Mouse (Mus musculus) MEL (cell line): ENCODE results near the gene Nampt. TPM values are rescaled to one million over a fixed set of nuclear protein-coding genes. Genes with fewer than 3 reads are reported as not detected.

ENCODE experiments used
- DNase-seq: peaks from one replicate; pipeline ENCODE4 v3.0.0; 2011; ENCODE audit warnings: low read depth, low spot score
- H3K27ac ChIP-seq: 2 replicates; pipeline ENCODE4 v1.5.1; 2012; ENCODE audit warnings: low read depth, mild to moderate bottlenecking, control low read depth, low read length, moderate library complexity; ENCODE audit not compliant: control insufficient read depth
- H3K27me3 ChIP-seq, 2 experiments: fragments of 150-350 bp in 1 of 2; sonication (generic) in 1 of 2; 2 replicates each; pipeline ENCODE4 v1.6.1; 2012; ENCODE audit warnings: low read length in 2 of 2, mild to moderate bottlenecking in 2 of 2, improper control_type of control experiment in 1 of 2, moderate library complexity in 1 of 2; ENCODE audit not compliant: insufficient read depth in 2 of 2, control insufficient read depth in 1 of 2
- H3K36me3 ChIP-seq, 2 experiments: 2 replicates each; pipeline ENCODE4 v1.6.1; 2012 to 2014; ENCODE audit warnings: low read length in 2 of 2, improper control_type of control experiment in 1 of 2, inconsistent platforms in 1 of 2, mild to moderate bottlenecking in 1 of 2; ENCODE audit not compliant: insufficient read depth in 2 of 2, control insufficient read depth in 1 of 2
- H3K4me1 ChIP-seq, 2 experiments: fragments of 150-350 bp in 1 of 2; sonication (generic) in 1 of 2; 2 replicates each; pipeline ENCODE4 v1.6.1; 2012; ENCODE audit warnings: low read length in 2 of 2, improper control_type of control experiment in 1 of 2, mild to moderate bottlenecking in 1 of 2; ENCODE audit not compliant: insufficient read depth in 2 of 2, control insufficient read depth in 1 of 2
- H3K4me3 ChIP-seq, 2 experiments: fragments of 150-350 bp in 1 of 2; sonication (generic) in 1 of 2; 2 replicates each; pipeline ENCODE4 v1.5.1; 2012; ENCODE audit warnings: low read depth in 2 of 2, low read length in 2 of 2, mild to moderate bottlenecking in 2 of 2, moderate library complexity in 2 of 2, control low read depth in 1 of 2, improper control_type of control experiment in 1 of 2; ENCODE audit not compliant: control insufficient read depth in 1 of 2, insufficient read depth in 1 of 2
- H3K79me2 ChIP-seq: 2 replicates; pipeline ENCODE4 v1.6.1; 2012; ENCODE audit warnings: mild to moderate bottlenecking, low read length, moderate library complexity; ENCODE audit not compliant: control insufficient read depth, poor library complexity, insufficient read depth
- H3K9ac ChIP-seq: 2 replicates; pipeline ENCODE4 v1.6.1; 2012; ENCODE audit warnings: low read depth, mild to moderate bottlenecking, control low read depth, low read length, moderate library complexity; ENCODE audit not compliant: control insufficient read depth, poor library complexity, severe bottlenecking
- H3K9me3 ChIP-seq: fragments of 150-350 bp; sonication (generic); replicated peaks from 2 replicates; pipeline ENCODE4 v1.6.1; 2012; ENCODE audit warnings: mild to moderate bottlenecking, low read length, improper control_type of control experiment, moderate library complexity; ENCODE audit not compliant: insufficient read depth
- BHLHE40 ChIP-seq: IDR thresholded peaks from 2 replicates; pipeline ENCODE4 v1.6.1; 2012; ENCODE audit warnings: low read depth, mild to moderate bottlenecking, inconsistent platforms, low read length, improper control_type of control experiment, borderline replicate concordance
- CTCF ChIP-seq, 3 experiments: IDR thresholded peaks in 2 of 3; conservative IDR thresholded peaks in 1 of 3; 2 replicates each; pipeline ENCODE4 v1.5.1; 2011 to 2012; ENCODE audit warnings: low read length in 3 of 3, low read depth in 2 of 3, mild to moderate bottlenecking in 2 of 3, improper control_type of control experiment in 1 of 3, inconsistent platforms in 1 of 3, mixed read lengths in 1 of 3, moderate library complexity in 1 of 3; ENCODE audit not compliant: control insufficient read depth in 1 of 3, insufficient read depth in 1 of 3, poor library complexity in 1 of 3, severe bottlenecking in 1 of 3
- E2F4 ChIP-seq: IDR thresholded peaks from 2 replicates; pipeline ENCODE4 v1.6.1; 2011; ENCODE audit warnings: low read depth, low read length, improper control_type of control experiment, borderline replicate concordance
- ELF1 ChIP-seq: IDR thresholded peaks from 2 replicates; pipeline ENCODE4 v1.6.1; 2014; ENCODE audit warnings: low read depth, mild to moderate bottlenecking, inconsistent platforms, low read length, improper control_type of control experiment, moderate library complexity
- ETS1 ChIP-seq: IDR thresholded peaks from 2 replicates; pipeline ENCODE4 v1.6.1; 2012; ENCODE audit warnings: low read depth, mild to moderate bottlenecking, inconsistent platforms, low read length, improper control_type of control experiment, moderate library complexity
- GATA1 ChIP-seq: IDR thresholded peaks from 2 replicates; pipeline ENCODE4 v1.6.1; 2011; ENCODE audit warnings: low read depth, low read length, improper control_type of control experiment
- MAFK ChIP-seq: IDR thresholded peaks from 2 replicates; pipeline ENCODE4 v1.6.1; 2011; ENCODE audit warnings: low read depth, mild to moderate bottlenecking, low read length, improper control_type of control experiment, borderline replicate concordance
- MAX ChIP-seq: IDR thresholded peaks from 2 replicates; pipeline ENCODE4 v1.6.1; 2011; ENCODE audit warnings: low read length, improper control_type of control experiment
- MAZ ChIP-seq: IDR thresholded peaks from 2 replicates; pipeline ENCODE4 v1.6.1; 2012; ENCODE audit warnings: low read depth, mild to moderate bottlenecking, inconsistent platforms, low read length, improper control_type of control experiment
- MEF2A ChIP-seq: IDR thresholded peaks from 2 replicates; pipeline ENCODE4 v1.6.1; 2014; ENCODE audit warnings: low read depth, mild to moderate bottlenecking, inconsistent platforms, low read length, improper control_type of control experiment; ENCODE audit not compliant: poor library complexity, insufficient replicate concordance, severe bottlenecking; ENCODE audit errors: extremely low read depth
- MYC ChIP-seq: IDR thresholded peaks from 2 replicates; pipeline ENCODE4 v1.6.1; 2011; ENCODE audit warnings: low read depth, mild to moderate bottlenecking, low read length, improper control_type of control experiment, moderate library complexity
- NELFE ChIP-seq: IDR thresholded peaks from 2 replicates; pipeline ENCODE4 v1.6.1; 2011; ENCODE audit warnings: low read depth, low read length, improper control_type of control experiment
- POLR2A ChIP-seq, 2 experiments: IDR thresholded peaks; 2 replicates each; pipeline ENCODE4 v1.6.1; 2011 to 2012; ENCODE audit warnings: low read length in 2 of 2, mild to moderate bottlenecking in 2 of 2, control low read depth in 1 of 2, improper control_type of control experiment in 1 of 2, low read depth in 1 of 2, moderate library complexity in 1 of 2; ENCODE audit not compliant: control insufficient read depth in 1 of 2, insufficient read depth in 1 of 2, poor library complexity in 1 of 2
- POLR2AphosphoS2 ChIP-seq: IDR thresholded peaks from 2 replicates; pipeline ENCODE4 v1.6.1; 2011; ENCODE audit warnings: low read length, improper control_type of control experiment
- UBTF ChIP-seq: IDR thresholded peaks from 2 replicates; pipeline ENCODE4 v1.6.1; 2012; ENCODE audit warnings: low read depth, mild to moderate bottlenecking, inconsistent platforms, low read length, improper control_type of control experiment, moderate library complexity, borderline replicate concordance; ENCODE audit not compliant: insufficient read depth
- USF1 ChIP-seq: IDR thresholded peaks from 2 replicates; pipeline ENCODE4 v1.6.1; 2014; ENCODE audit warnings: low read depth, mild to moderate bottlenecking, inconsistent platforms, low read length, improper control_type of control experiment, moderate library complexity
- USF2 ChIP-seq, 2 experiments: IDR thresholded peaks; 2 replicates each; pipeline ENCODE4 v1.6.1; 2011 to 2012; ENCODE audit warnings: improper control_type of control experiment in 2 of 2, low read length in 2 of 2, borderline replicate concordance in 1 of 2, inconsistent platforms in 1 of 2, low read depth in 1 of 2, mild to moderate bottlenecking in 1 of 2; ENCODE audit not compliant: insufficient read depth in 1 of 2
- ZNF384 ChIP-seq: IDR thresholded peaks from 2 replicates; pipeline ENCODE4 v1.6.1; 2012; ENCODE audit warnings: low read depth, mild to moderate bottlenecking, inconsistent platforms, low read length, improper control_type of control experiment
- polyA plus RNA-seq, 2 experiments: library from polyadenylated mRNA; stranded (reverse) in 1 of 2; unstranded in 1 of 2; fragments of >175 nt in 1 of 2; fragments of >200 nt in 1 of 2; gene quantifications; 2 replicates each; pipeline versions ENCODE4 v1.2.1 to v1.2.4; 2012; ENCODE audit warnings: low replicate concordance in 2 of 2, low read depth in 1 of 2; ENCODE audit not compliant: insufficient read length in 2 of 2, insufficient read depth in 1 of 2, missing spikeins in 1 of 2
- total RNA-seq: library from RNA; depleted of rRNA; stranded (reverse); fragments of 300-350 nt; gene quantifications from 2 replicates; pipeline ENCODE4 v1.2.3, GENCODE M21; 2012

Gene Nampt
- total and polyA plus RNA-seq, 3 experiments: 23.0 to 74.6 (median 40.9) TPM

DNA sequence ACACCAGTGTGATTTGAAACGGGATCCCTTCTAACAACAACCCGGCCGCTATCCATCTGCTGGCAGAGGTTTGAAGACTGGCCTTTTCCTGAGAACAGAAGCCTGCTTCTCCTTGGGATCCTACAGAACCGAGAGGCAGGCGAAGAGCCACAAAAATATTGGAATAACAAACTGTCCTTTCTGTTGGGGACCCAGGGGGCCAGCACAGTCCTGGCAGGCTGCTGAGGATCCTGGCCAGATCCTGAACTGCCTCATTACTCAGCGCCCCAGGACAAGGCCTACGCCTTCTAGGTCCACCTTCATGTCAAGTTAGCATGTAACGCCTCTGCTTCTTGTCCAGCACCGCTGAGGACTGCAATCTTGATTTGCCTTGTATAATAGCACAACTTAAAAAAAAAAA, 65.0 kb downstream of the Nampt start:
- Histone ChIP-seq H3K4me3 (no peak overlapping the region), H3K36me3 (no peaks in the 10 kb centered on the region), H3K27ac (no peak overlapping the region), H3K9ac (no peak overlapping the region), H3K9me3 (no peaks in the 10 kb centered on the region), H3K4me1 (no peaks in the 10 kb centered on the region), H3K27me3 (peaks cover 0 to 4% of the 10 kb centered on the region in 2 experiments; a peak in 3 of 4 replicates), H3K79me2 (no peaks in the 10 kb centered on the region)
- no peak for DNase-seq
- no peak for TF ChIP-seq USF2 (IDR thresholded peaks at IDR 0.05; ENCODE audit: borderline replicate concordance in 1 of 2, insufficient read depth in 1 of 2, low read depth in 1 of 2, low read length in 2 of 2)
- TF ChIP-seq POLR2AphosphoS2: no peak
- TF ChIP-seq MEF2A: no peak
- TF ChIP-seq ZNF384: no peak
- TF ChIP-seq NELFE: no peak
- TF ChIP-seq UBTF: no peak
- TF ChIP-seq USF1: no peak
- no peak for TF ChIP-seq POLR2A (IDR thresholded peaks at IDR 0.05; ENCODE audit: control insufficient read depth in 1 of 2, insufficient read depth in 1 of 2, low read depth in 1 of 2, low read length in 2 of 2, poor library complexity in 1 of 2)
- TF ChIP-seq MAFK: no peak
- TF ChIP-seq GATA1: no peak
- no peak for TF ChIP-seq MAX
- TF ChIP-seq ETS1: no peak
- no peak for TF ChIP-seq BHLHE40
- TF ChIP-seq ELF1: no peak
- TF ChIP-seq CTCF (IDR thresholded peaks at IDR 0.05 in 2 of 3, conservative IDR thresholded peaks at IDR 0.05 in 1 of 3; ENCODE audit: control insufficient read depth in 1 of 3, insufficient read depth in 1 of 3, low read depth in 2 of 3, low read length in 3 of 3, poor library complexity in 1 of 3, severe bottlenecking in 1 of 3): no peak
- TF ChIP-seq E2F4: no peak
- no peak for TF ChIP-seq MYC

DNA sequence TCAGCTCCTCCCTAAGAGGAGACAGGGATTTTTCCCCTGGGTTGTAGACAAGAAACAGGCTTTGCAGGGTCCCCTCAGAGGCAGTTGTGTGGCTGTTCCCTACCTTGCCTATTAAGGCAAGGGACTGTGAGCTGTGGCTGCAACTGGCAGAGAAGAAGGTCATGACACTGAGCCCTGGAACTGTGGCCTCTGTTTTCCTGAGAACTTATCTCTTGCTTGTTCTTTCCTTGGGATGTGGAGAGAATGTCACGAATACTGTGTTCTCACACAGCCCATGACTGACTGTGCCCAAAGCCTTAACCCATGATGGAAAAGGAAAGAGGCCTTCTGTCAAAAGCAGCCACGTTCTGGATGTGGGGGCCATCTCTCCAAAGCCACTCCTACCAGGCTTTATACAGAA, 65.7 kb downstream of the Nampt start:
- Histone ChIP-seq H3K27me3 (peaks cover 0 to 4% of the 10 kb centered on the region in 2 experiments; a peak in 3 of 4 replicates), H3K36me3 (no peaks in the 10 kb centered on the region), H3K79me2 (no peaks in the 10 kb centered on the region), H3K4me1 (no peaks in the 10 kb centered on the region), H3K4me3 (no peak overlapping the region), H3K9ac (no peak overlapping the region), H3K9me3 (no peaks in the 10 kb centered on the region)
- DNase-seq: no peak
- TF ChIP-seq UBTF: no peak
- TF ChIP-seq MAZ: no peak
- no peak for TF ChIP-seq POLR2A (IDR thresholded peaks at IDR 0.05; ENCODE audit: control insufficient read depth in 1 of 2, insufficient read depth in 1 of 2, low read depth in 1 of 2, low read length in 2 of 2, poor library complexity in 1 of 2)
- TF ChIP-seq, all 39 proteins: peak for 0
- no peak overlapping the region for H3K27ac ChIP-seq
